Mouse (Mus musculus): ENCODE results near the gene Adamts9. TPM values are rescaled to one million over a fixed set of nuclear protein-coding genes. Genes with fewer than 3 reads are reported as not detected.

Gene Adamts9
- polyA plus RNA-seq, 1 experiment = not detected

DNA sequence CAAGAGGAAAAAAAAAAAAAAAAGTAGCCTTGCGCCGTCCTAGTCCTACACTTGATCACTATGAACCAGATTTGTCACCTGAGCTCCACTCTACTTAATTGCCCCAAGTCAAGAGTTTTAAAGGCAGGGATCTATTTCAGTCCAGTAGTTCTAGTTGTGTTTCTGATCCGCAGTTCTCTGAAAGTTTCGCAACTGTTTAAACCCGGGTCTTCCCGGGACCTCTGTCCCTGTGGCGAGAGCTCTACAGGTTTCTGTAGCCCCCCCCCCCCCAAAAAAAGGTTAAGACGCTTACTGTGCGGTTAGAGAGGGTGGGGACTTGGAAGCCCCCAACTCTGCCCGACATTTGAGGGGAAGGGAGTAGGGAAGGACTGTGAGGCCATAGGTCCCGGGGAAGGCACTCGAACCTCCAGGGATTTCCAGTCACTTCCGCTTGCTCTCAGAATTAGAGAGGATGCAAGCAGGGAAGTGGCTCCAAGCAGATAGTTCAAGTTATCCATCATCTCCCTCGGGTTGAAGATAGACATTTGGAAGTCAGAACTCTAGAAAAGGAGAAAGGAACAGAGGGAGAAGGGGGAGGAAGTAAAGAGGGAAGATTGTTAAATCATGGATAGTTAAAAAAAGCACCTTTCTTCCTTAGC, 875 bp upstream of the Adamts9 start:
- TF ChIP-seq GATA1 (IDR thresholded peaks at IDR 0.05; ENCODE audit: low read length) = no peak

DNA sequence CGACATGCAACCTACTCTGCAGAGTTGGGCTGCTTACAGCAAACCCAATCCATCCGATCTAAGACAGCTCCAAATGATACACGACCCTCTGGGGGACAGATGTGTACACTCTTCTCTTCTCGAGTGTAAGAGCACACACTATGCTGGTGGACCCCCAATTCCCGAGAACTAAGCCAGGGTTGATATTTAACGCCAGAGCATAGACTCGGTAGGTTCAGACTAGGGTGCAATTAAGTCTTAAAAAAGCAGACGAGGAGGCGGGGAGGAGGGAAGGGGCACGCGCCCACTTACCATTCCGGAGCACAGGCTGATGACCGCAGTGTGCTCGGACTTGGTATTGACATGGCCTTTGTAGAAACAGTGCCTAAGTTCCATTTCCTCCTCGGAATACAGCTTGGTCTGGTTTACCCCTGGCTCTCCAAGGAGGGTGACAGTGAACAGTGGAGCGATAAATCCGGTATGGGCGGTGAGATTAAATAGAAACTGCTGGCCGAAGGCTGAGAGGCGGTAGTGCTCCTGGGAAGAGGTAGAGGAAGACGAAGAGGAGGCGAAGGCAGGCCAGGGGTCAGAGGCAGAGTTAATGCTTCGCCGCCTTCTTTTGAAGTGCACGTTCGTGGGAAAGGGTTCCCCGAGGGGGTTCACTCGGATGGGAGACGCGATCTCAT, 1.4 kb downstream of the Adamts9 start:
- no peak for TF ChIP-seq GATA1 (IDR thresholded peaks at IDR 0.05; ENCODE audit: low read length)

DNA sequence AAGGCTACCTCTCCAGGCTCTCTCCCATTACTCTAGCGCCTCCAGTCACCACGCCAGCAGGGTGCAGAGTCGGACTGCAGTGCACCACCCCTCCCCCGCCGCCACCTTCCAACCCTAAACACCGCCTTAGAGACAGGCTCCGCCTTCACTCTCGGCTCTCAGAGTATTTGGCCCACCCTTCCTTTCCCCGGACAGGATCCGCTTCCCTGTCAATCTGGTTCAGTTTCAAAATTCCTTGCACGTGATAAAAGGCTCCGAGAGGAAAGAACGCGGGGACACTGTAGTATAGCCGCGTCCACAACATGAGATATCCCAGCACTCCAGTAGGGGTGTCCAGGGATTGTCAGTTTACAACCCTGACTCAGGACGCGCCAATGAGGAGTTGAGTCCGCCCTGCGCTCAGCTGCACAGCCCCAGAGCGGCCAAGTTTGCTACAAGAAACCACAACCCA, 2.0 kb downstream of the Adamts9 start:
- TF ChIP-seq GATA1 (IDR thresholded peaks at IDR 0.05; ENCODE audit: low read length) = no peak

DNA sequence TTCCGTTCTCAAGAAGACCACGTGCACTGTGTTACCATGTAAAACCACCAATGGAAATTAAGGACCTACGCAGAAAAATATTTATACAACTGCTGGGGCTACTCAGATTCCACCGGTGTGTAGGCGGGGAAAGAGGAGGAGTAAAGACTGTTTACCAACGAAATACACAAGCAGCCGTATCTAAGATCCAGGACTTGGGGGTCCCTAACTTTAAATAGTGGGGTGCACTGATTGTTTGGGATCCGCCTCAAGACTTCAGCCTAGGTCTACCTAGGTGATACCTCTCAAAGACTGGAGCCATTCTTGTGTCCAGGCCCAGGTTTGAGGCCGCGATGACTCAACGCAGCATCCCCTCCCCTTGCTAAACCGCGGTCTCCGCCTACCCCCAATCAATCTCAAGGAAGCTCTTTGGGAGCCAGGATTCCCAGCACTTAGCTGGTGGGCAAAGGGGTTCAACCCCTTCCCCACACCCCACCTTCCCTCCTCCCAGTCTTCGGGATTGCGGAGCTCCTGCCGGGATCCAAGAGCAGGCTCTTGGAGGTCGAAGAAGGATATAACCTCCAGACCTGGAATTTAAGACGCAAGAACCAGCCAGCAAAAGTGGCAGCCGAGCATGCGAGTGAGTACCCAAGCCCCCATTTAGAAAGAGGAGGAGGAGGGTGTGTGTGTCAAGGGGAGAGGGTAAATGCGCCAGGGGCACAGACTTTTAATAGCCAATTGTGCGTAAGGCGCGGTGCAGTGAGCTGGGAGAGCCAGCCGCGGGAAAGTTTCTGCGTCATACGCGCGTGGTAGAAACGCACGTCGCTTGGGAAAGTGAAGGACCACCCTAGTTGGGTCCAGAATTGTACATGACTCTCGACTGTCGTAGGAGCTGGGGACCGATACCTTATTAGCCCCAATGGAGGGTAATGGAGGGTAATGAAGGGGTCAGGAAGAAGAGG, 2.8 kb downstream of the Adamts9 start:
- TF ChIP-seq GATA1 (IDR thresholded peaks at IDR 0.05; ENCODE audit: low read length) = no peak

DNA sequence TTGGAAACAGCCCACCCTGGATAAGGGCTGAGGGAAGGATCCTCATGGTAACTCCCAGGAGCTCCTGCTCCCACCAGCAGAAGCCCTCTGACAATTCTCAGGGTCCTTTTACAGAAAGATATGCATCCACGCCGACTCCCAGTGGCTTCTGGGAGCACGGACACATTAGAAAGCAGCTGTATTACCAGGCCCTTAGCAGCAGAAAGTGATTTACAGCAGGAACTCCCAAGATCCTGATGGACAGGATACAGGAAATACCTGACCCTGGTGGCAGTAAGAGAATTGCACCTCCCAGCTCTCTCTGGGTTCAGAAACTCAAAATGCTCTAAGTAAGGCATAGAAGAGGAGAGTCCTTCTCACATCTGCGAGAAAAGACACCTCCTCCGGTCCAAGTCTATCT, 15.0 kb downstream of the Adamts9 start:
- TF ChIP-seq GATA1 (IDR thresholded peaks at IDR 0.05; ENCODE audit: low read length) = no peak

DNA sequence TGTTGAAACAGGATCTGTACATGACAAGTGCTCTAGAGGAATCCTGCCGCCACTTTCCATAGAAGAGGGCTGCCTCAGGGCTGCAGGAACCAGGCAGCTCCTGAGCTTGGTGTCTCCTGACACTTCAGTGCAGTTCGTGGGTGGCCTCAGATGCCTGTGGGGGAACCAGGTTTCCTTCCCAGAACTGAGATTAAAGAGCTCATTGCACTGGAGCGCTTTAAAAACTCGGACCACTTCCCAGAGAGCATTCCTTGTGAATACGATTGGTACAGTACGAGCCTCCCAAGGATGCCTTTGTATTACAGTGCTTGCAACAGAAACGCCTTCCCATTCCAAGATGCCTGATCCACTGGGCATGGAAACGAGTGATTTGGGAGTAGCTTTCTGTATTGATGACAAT, 18.8 kb downstream of the Adamts9 start:
- TF ChIP-seq GATA1 (IDR thresholded peaks at IDR 0.05; ENCODE audit: low read length) = no peak

DNA sequence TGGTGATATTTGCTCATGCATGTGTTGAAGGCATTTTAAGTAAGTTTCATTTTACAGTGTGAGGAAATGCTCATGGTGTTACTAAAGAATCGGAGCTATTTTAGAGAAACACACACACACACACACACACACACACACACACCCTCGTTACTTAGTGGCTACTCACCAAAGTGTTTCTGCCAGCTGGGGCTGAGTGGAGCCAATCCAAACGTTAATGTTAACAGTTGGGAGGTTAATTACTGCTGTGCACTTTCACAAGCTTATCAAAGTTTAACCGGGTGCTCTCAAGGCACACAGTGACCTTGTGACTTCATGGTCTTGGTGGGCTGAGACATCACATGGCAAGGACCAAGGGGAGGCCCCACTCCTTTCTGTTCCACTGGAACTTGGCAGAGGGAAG, 21.4 kb downstream of the Adamts9 start:
- no peak for TF ChIP-seq GATA1 (IDR thresholded peaks at IDR 0.05; ENCODE audit: low read length)

DNA sequence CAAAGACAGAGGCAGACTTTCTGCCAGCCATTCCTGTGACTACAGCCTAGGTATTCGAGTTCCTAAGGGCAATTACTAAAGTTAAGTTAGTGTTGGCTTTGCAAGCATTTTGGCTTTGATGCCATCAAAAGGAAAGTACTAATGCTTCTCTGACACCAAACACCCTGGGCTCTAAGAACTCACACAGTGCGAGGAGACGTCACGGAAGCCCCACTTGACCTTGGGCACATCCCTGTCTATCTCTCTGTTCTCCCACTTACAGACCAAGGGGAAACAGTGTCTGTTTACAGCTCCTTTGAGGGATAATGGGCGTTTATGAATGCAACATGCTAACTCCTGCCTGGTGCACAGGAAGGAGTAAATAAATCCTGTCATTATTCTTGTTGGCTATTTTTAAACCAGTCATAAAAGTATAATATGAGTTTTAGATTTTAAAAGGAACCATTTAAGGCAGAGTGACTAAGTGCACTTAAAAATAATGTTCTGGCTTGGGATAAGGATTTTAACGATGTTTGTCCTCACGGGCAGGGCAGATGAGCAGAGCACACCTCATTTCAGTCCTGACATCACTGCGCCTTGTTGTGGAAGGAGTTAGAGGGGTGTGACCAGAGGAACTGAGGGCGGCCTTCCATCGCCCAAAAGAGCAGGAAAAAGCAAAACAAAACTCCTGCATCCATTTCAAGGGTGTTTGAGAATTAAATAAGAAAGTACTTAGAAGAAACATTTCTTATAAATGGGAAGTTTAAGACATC, 22.2 kb downstream of the Adamts9 start:
- no peak for TF ChIP-seq GATA1 (IDR thresholded peaks at IDR 0.05; ENCODE audit: low read length)

DNA sequence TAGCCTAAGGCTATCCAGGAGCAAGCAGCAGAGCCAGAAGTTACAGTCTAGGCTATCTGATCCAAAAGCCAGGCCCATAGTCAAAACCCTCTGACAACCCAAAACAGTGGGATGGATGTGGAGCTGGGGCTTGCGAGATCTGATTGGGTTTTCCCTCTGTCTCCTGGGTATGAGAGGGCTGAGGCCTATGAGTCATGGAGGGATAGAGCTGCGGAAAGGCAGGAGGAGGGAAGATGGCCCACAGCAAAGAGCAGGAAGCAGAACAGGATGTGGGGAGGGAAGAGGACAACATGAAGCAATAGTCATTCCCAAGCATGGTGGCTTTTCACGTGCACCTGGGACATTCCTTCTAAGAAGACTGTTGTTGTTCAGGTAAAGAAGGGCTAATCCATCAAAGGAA, 32.7 kb downstream of the Adamts9 start:
- no peak for TF ChIP-seq GATA1 (IDR thresholded peaks at IDR 0.05; ENCODE audit: low read length)

DNA sequence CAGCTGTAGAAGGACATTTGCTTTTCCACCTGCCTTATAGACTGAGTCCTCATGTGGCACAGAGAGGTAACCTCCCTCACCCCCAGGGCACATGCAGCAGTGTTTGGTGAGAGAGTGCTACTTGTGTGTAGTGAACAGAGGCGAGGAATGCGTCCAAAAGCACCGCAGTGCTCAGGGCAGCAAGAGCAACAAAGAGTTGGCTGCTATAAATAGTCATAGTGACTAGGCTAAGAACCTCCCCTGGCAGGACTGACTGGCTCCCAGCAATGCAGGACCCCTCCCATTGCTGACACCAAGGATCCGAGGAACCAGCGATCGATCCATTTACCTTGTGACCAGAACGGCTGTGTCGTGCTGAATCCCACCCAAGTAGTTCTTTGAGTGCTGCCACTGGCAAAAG, 33.9 kb downstream of the Adamts9 start:
- no peak for TF ChIP-seq GATA1 (IDR thresholded peaks at IDR 0.05; ENCODE audit: low read length)

DNA sequence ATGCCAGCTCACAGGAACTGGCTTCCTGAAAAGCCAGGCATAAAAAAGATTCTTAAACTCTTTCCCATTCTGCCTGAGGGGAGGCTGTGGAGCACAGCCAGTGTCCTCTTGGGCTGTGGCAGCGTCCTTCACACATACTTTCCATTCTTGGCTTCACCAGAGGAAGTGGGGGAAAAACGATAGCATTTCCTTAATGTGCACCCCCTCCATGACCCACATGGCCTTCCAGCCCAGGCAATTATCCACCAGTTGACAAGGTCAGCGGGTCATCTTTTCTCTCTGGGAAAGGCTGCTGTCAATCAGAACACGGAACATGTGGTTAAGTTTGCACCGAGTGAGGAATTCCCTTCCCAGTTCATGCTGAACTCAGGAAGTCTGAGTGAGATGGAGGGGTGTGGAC, 37.4 kb downstream of the Adamts9 start:
- TF ChIP-seq GATA1 (IDR thresholded peaks at IDR 0.05; ENCODE audit: low read length) = no peak

DNA sequence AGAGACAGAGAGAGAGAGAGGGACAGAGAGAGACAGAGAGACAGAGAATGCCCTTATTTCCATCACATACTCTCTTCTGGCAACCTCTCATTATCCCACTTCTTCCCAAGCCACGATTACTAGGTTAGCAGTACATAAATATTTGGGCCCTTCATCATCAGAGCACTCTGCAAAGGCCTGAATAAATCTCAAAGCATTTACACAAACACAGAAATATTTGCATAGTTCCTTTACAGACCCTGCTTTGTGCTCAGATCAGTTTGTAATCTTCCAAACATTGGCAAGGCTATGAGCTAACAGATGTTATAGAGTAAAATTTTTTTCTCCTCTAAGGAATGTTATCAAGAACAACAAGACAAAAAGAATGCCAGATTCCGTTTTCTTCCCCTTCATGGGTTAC, 38.8 kb downstream of the Adamts9 start:
- no peak for TF ChIP-seq GATA1 (IDR thresholded peaks at IDR 0.05; ENCODE audit: low read length)

DNA sequence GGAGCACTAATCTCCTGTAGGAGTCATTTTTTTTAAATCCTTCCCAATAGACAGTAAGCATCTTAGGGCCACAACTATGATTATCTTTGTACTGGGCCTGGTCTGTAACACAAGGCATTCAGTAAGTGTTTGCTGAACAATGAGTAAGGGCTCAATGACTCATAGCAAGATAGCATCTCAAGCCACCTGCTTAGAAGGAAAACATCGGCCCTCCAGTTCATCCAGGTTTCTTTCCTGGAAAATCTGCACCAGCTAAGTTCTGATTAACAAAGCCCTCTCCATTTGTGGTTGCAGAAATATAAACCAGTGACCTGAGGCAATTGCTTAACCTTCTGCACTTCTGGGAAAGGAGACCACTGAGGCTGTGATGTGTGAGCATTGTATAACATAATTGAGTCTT, 39.3 kb downstream of the Adamts9 start:
- TF ChIP-seq GATA1 (IDR thresholded peaks at IDR 0.05; ENCODE audit: low read length) = no peak

DNA sequence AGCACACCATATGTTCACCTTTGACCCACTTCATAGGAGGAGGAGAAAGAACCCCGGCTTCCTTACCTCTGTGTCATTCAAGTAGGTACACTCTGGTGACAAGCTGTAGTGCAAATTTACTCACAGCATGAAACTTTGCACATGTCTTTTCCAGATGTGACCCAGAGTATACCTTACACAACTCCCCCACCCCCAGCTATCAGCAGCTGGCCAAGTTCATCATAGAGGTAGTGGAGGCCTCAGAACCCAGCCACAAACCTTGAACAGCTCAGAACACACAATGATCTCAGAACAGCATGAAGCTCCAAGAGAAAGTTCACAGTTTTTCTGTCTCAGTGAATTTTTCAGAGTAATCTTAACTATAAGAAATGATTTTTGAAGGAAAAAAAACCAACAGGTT, 51.8 kb downstream of the Adamts9 start:
- TF ChIP-seq GATA1 (IDR thresholded peaks at IDR 0.05; ENCODE audit: low read length) = no peak

DNA sequence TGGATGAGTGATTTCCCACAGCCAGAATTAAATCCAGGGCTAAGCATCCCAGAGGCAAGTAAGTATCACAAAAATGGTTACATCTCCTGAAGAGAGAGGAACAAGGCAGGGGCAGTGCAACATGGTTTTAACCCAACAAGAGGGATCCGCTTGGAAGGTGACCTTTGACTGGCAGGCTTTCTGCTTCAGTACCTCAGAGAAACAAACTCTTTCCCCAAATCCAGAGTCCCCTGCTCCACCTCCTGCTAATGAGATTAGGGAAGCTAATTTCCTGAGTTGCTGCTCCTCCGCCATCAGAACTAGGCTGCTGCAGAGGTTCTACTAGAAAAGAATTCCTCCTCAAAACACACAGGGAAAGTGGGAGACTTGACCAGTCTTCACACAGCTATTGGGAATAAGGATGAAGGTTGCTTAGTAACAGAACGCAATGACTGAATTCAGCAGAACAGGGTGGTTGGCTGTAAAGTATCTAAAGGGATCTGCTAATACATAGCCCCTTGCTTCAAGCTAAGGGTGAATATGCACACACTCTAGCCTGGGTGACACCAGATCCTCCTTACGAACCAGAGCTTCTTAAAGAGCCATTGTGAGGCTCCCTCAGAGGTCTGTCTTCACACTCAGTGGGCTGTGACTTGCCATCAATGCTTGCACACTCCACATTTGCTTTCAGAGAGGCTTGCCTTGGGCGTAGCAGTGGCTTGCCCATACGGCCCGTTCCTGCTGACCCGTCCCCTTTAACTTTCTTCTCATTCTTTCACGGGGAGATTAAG, 60.0 kb downstream of the Adamts9 start:
- no peak for TF ChIP-seq GATA1 (IDR thresholded peaks at IDR 0.05; ENCODE audit: low read length)
